Mouse (Mus musculus): Measurements from ENCODE around the gene Cfap45.

Cfap45 gene

DNA sequence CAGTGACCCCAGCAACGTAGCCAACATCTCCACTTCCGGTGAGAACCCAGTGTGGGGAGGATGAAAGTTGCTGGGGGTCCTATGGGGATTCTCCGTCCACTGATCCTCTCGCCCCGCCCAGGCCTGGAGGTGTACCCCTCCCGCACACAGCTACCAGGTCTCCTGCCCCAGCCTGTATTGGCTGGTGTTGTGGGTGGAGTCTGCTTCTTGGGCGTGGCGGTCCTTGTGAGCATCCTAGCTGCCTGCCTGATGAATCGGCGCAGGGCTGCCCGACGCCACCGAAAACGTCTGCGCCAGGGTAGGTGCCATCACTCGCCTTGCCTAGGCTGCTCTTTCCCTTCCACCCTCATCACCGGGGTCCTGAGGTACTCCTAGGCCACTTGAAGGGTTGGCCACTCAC, 24.6 kb upstream of the Cfap45 start:
- DNase-seq (ENCODE audit: low spot score) = no peak

DNA sequence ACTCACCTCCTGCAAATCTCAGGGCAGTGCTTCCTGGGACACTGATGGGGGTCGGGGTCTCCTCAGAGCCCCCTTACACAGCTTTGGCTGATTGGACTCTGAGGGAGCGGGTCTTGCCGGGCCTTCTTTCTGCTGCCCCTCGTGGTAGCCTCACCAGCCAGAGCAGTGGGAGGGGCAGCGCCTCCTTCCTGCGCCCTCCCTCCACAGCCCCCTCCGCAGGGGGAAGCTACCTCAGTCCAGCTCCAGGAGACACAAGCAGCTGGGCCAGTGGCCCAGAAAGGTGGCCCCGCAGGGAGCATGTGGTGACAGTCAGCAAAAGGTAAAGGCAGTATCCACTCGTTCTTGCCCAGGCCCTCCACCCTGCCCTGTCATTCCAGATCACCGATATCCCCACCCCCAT, 23.2 kb upstream of the Cfap45 start:
- DNase-seq (ENCODE audit: low spot score) = no peak

DNA sequence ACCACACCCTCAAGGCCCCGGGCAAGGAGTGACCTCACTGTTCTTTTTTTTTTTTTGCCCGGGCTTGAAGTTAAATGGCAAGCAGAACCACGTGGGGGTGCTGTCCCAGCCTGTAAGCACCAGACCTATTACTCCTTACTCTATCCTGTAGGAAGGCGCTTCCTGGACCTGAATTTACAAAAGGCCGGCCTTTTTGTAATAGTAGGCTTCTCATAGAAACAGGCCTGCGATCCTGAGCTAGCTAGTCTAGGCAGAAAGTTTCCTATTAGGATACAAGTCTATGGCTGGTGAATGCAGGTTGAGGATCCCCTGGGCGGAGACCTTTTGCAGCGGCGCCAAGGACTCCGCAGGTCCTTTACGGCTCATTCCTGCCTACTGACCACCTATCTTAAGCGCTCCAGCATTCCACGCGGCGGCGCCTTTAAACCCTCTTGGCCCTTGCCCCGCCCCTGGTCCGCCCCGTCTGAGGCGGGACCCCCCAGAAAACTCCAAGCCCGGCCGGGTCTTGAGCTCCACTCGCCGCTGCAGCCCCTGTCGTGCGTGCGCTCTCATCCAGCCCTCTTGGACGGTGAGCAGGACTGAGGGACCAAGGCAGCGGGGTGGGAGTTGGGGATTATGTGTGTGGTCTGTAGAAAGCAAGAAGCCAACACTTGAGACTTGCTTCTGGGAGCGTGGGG, 20.7 kb upstream of the Cfap45 start, which contains the start of gene Tagln2:
Gene Tagln2 (plus strand): TSS at position 283 of the 677 bp plus-strand sequence.
- peak; percentile 86 for DNase-seq (ENCODE audit: low spot score)

DNA sequence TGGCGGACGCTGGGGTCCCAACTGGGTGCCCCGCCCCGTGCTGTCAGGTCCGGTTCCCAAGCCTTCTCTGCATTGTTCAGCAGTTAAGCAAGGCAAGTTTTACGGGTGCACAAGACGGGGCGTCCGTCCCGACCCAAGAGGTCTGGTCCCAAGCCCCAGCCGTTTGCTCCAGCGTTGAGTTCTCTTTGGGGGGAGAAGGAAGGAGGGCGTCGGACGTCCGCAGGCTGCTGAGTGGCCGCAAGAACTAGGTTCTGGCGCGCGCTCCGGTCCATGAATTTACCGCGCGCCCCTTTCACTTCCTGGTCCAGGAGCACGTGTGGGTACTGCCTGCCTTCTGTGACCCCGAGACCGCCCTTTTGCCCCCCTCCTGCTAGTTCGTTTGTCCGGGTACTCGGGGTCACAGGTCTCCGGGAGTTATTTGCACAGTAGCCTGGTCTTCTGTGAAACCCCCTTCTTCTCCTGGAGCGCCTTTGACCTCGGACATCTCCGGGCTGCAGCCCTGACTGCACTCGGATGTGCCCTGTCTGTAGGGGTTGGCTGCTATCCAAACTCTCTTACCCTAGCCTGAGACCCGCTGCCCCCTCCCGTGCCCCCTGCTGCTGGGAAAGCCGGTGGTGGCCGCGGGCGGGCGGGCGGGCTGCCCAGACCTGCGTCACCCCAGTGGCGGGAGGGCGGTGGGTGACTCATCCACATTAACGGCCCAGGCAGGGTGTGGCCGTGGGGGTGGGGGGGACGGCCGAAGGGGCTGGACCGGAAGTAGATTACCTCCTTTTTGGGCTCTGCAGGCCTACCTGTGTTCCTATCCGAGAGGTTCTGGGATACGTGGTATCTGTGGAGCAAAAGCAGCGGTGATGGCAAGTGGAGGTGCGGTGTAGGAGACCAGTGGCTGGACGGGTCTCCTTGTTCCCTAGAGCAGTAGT, 19.9 kb upstream of the Cfap45 start:
- DNase-seq (ENCODE audit: low spot score) = peak; percentile 54

DNA sequence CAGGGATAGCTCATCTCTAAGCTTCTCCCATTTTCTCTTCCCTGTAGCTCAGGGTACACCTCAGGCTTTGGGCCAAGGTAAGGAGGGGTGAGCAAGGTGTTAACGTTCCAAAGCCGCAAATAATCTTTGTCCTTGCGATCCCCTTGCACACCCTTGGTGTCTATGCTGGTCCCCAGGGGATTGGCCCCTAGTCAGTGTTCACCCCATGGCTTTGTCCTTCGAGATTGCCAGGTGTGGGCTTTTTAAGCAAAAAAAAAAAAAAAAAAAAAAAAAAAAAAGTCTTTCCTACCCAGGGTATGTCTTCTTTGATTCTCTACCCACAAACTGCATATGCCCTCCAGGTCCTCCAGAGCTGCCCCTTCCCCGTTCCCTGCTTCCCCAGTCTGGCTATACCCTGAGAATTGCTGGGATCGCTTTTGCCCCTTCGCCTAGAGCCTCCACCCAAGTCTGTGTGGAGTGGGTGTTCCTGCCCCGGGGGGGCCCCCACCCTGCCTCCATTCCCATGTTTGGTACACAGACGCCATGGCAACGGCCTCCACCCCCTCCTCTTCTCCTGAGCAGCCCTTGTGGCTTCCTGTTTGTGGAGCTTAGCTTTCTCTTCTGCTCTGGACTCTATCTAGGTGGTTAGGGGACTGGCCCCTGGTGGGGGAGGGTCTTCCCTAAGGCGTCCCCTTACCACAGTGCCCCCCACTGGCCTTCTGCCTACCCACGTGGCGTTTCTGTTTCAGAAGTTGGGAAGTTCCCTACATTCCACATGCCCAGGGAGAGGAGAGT, 19.0 kb upstream of the Cfap45 start:
- no peak for DNase-seq (ENCODE audit: low spot score)

DNA sequence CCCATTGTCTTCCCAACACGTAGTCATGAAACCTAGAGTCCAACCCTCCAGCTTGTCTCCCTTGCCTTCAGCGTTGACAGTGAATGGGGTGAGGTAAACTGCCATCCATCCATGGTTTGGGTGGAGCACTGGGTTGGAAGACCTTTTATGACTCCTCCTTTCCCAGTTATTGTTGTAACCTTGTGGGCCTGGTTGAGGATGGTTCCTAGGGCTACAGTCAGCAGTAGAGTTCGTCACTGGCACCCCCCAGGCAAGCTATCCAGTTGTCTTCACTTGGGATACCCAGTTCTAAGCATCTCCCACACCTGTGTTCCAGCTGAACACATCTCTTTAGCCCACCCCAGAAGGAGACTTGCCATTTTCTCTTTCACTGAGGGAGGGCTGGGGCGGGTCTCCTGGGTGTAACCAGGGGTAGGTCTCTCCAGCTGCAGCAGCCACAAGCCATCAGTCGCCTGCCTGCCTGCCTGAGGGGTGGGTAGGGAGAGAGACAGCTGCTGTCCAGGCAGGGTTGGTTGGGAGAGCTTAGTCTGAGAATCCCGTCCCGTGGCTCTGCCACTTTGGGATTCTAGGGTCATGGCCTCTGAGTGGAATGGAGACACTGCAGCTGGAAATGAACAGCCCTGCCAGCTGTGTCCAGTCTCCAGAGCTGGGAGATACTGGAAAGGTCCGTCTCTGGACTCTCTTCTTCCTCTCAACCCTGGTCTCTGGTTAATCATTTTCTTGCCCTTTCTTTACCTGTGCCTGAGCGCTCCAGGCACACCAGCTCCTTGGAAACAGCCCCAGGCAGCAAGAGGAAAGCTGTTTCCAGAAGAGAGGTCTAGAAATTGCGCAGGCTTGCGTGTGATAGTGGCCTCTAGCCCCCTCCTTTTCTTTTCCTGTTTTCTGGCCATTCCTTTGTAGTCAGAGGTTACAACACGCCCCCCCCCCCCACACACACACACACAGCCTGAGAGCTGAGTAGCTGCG, 18.2 kb upstream of the Cfap45 start:
- no peak for DNase-seq (ENCODE audit: low spot score)

DNA sequence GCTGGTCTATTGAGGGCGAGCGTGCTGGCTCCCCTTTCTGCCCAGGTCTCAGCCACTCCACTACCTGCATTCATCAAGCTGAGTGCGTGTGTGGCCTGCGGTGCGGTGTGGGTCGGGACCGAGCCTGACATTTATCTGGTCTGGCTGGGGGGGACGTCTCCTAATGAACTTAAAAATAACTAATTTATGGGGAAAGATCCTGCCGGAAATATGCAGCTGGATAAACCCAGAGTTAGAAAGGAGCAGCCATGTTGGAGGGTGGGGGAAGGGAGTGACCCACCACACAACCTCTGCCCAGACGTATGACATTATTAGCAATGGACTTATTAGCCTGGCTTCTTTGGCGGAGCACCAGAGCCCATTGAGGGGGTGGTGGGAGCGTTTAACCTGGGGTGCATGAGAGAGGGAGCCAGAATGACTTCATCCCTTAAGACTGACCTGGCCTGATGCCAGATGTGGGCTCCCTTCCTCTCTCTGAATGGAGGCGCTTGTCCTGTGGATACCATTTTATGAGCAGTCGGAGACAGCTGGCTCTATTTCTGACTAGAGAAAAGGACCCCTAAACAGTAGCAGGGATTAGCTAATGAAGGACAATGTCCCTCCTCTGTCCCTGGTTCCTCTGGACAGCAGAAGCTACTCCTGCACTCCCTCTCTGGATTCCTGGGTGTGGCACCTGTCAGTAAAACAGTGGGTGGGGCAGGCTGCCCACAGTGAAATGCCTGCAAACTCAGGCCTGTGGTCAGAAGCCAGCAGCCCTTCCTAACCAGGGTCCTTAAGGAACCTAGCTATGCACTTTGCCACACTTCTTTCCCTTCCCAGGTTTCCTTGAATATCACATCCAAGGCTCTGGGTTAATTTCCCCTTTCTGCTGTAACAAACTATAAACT, 17.2 kb upstream of the Cfap45 start:
- DNase-seq (ENCODE audit: low spot score) = no peak

DNA sequence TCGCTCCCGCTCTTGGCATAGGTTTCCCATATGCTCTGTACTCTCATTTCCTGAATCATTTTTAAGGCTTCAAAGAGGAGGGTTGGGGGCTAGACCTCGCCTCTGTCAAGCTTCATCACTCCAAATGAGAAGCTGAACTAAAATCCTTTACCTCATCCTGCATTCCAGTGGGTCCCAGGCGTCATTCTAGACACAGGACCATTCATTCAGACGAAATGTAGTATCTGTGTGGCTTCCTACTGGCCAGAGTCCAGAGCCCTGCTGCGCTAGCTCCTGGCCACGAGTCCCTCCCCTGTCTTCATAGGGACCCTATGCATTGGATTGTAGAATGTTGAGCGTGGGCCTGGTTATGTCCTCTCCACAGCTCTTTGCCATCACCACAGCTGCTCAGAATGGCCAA, 15.8 kb upstream of the Cfap45 start:
- DNase-seq (ENCODE audit: low spot score) = no peak

DNA sequence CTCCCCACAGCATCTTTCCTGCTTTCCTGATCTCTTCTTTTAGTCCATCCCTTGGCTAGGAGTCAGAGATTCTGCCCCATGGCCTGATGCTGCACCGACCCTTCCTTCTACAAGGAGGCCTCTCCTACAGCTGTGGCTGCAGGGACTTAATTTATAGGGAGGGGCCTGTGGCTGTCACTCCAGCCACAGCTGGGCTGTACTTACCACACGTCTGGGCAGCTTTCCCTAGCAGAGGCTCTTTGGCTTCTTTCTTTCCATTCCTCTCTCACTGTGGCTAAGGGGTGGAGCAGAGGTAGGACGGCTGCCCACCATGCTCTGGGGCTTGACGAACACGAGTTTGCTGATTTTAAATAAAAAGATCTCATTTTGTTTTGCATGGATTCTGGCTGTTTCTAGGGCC, 13.6 kb upstream of the Cfap45 start:
- no peak for DNase-seq (ENCODE audit: low spot score)

DNA sequence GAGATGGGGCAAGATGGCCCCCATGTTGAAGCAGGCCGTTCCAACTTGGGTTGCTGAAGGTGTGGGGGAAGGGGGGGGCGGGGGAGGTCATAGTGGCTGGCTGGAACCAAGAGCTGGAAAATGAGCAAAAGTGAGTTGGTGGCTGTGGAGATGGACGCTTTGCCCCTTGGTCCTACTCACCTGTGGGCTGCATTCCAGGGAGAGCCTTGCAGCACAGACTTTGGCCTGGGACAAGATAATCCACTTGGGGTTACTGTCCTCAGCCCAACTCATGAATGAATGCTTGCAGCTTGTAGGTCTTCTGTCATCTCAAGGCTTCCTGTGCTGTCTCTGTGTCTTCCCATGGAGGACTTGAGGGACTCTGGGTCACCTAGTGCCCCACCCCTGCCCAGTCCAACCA, 12.9 kb upstream of the Cfap45 start:
- no peak for DNase-seq (ENCODE audit: low spot score)

DNA sequence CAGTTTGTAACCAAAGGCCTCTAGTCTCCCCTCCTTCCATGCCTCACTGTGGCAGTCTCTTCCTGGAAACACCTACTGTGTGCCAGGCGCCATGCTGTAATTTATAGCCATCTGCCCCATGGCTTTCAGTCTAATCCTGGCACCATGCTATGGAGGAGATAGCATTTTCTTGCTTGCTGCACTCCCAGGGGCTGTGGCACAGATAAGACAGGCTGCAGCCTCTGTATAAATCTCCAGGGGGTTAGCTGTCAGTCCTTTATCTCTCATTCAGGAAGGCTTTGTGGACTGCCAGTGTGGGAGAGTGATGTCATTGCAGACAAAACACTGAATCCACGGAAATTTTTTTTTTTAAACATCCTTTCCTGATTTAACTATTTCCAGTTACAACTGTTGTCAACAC, 12.4 kb upstream of the Cfap45 start:
- DNase-seq (ENCODE audit: low spot score) = no peak

DNA sequence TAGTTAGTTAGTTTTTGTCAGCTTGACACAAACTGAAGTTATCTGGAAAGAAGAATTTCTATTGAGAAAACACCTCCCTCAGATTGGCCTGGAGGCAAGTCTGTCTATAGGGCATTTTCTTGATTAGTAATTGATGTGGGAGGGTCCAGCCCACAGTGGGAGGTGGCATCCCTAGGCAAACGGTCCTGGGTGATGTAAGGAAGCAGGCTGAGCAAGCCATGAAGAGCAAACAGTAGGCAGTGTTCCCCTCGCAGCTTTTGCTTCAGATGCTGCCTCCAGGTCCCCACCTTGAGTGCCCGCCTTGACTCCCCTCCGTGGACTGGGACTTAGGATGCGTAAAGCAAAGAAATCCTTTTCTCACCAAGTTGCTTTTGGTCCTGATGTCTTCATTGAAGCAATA, 11.4 kb upstream of the Cfap45 start:
- no peak for DNase-seq (ENCODE audit: low spot score)

DNA sequence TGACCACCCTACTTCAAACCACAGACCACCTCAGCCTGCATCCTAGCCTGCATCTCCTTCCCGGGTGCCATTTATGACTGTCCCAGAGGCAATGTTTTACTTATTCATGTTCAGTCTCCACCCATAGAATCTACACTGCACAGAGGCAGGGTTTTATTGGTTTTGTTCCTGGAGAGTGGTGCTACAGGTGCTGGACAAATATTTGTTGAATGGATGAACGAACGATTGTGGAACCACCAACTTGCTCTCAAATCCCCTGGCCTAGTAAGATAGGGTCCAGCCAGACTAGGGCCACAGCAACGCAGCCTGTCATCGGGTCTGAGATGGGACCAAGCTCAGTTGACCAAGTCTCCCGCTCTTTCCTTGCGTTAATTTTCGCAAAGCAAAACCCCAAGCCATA, 10.6 kb upstream of the Cfap45 start:
- DNase-seq (ENCODE audit: low spot score) = no peak

DNA sequence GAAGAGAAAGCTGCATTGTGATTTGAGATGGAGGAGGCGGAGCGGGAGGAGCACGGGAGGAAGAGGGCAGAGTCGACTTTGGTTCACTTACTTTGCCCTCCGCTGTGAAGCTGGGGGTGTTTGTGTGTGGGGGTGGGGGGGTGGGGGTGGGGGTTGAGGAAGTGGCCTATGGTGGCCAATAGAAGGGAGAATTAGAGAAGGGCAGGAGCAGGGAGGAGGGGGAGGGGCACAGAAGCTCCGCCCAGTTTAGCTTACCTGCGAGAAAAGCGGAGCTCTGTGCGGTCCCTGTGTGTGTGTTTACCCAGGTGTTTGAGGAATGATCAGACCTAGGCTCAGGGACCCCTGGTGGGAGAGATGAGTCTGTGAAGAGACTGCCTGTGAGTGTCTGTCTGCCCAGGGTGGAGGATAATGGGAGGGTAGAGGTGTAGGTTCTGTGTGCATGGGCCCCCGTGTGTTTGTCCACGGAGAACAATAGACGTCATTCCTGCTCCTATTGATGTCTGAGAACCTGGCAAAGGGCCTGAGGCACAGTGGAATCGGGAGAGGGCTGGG, 10.1 kb upstream of the Cfap45 start:
- DNase-seq (ENCODE audit: low spot score) = no peak

DNA sequence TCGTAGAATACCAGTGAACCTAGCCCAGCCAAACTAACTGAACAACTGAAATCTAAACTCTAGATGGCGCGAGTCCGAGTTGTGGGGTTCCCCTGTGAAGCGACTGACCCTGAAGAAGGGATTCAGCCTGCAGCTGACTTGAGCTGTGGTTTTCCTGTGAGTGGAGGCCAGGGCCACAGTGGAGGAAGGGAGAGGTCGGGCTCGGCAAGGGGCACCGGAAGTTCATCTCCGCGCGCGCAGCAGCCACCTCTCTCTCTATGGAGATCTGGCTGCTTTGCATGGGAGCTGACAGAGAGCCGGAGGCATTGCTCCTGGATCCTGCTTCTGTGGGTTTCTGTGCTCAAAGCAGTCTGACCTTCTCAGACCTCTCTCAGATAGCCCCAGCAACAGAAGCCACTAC, 7.6 kb upstream of the Cfap45 start:
- DNase-seq (ENCODE audit: low spot score) = peak; percentile 49

DNA sequence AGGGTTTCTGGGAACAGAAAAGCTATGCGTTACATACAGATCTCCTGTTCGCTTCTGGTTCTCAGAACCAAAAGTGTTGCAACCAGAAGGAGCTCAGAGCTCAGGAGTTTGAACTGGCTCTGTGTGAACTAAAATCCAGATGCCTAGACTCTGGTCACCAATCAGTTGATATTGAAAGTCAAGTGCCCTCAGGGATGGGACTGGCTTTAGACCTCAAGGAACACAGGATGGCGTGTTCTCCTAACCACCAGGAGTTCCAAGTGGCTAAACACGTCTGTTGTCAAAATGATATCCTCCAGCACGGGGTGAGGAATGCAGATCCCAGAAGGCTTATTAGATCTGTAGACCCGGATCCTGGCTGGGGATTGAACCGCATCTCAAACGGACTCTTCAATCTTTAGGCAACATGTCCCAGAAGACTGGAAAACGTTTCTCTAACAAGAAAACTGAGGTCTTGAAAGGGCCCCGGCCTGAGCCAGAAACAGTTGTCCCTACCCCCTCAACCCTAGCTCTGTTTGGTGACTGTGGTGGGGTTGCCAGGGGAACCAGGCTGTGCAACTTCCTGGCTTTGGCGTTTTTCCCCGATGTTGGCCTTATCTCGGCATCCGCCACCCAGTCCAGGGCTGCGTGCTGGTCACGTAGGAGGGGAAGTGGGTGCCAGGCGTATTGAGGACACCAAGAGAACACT, 6.9 kb upstream of the Cfap45 start:
- no peak for DNase-seq (ENCODE audit: low spot score)

DNA sequence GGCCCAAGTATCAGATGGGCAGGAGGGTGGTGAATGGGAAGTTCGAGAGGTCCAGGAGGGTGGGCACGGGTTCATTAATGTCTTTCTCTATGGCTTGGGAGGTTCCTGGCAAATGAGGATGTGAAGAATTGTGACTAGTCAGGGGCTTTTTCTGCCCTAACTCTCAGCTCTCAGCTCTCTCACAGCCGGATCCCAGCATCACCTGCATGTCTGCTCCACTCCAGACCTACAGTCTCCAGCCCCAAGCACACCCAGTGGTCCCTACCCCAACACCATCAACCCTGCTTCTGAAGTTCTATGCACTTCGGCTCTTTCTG, 6.4 kb upstream of the Cfap45 start:
- no peak for DNase-seq (ENCODE audit: low spot score)

DNA sequence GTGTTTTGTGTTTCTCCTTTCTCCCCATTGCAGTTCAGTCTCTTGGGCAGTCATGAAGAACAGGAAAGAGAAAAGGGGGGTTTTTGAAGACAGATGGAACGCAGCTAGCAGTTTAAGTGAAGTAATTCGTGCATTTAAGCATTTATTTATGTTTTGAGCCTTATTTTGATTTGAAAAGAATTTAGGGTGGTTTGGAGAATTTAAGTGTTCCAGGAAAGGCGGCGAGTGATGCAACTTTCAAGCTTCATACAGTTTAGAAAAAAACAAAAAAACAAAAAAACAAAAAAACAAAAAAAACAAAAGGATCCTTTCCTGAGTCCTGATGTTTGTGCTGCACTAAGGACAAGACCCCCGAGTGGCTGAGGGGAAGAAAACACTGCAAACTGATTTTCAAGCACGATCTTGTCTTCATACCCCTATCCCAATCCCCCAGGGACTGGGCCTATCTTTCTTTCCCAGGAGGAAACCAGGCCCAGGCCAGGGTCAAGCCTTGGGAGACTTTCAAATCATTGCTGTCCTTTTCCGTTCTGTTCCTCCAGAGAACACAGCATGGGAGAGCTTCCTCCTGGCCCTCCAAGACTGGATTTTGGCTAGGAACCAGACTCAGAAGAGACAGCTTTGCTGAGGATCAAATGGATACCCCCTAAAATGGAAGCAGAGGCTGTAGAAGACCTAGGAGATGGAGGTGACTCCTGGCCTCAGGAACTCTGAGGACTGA, 5.9 kb upstream of the Cfap45 start:
- DNase-seq (ENCODE audit: low spot score) = no peak

DNA sequence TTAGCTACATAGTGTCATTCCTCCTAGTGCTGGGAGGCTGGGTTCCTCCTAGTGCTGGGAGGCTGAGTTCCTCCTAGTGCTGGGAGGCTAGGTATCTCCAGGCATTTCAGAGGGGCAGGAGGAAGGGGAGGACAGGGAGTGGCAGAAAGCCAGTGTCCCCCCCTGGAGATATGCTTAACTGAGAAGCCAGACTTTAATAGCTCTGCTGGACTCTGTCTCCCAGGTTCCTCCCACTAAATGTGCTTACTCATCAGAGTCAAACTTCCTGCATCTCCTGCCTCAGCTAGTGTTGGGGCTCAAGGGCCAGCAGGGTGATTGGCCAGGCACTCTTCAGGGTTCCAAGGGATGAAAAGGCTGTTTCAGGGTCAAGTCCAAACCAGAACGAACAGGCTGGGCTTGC, 5.2 kb upstream of the Cfap45 start:
- no peak for DNase-seq (ENCODE audit: low spot score)

Measured in embryo, embryonic 10.5 days (tissue).